Mouse (Mus musculus) liver, embryonic 15.5 days (tissue): ENCODE data around the gene Coa4. TPM values are rescaled to one million over a fixed set of nuclear protein-coding genes. Genes with fewer than 3 reads are reported as not detected.
"Not testable (repeated sequence)": the region's sequence is repeated elsewhere in the genome, so short reads cannot be mapped to it uniquely, and the experiment has no call there.

Experiments used
- ATAC-seq: fragments of 200-750 bp; cut with Nextera tagmentation; 2 replicates; pipeline ENCODE4 v1.8.0; 2017; ENCODE audit warnings: moderate number of reproducible peaks, mild to moderate bottlenecking, moderate library complexity; ENCODE audit not compliant: insufficient read depth
- H3K27ac ChIP-seq: fragments of 300-500 bp; sonication (generic); replicated peaks from 2 replicates; pipeline ENCODE4 v1.5.1; 2015; ENCODE audit warnings: mild to moderate bottlenecking, inconsistent platforms
- H3K27me3 ChIP-seq: fragments of 300-500 bp; sonication (generic); 2 replicates; pipeline ENCODE4 v1.6.1; 2015; ENCODE audit warnings: mild to moderate bottlenecking, inconsistent platforms
- H3K36me3 ChIP-seq: fragments of 300-500 bp; sonication (generic); replicated peaks from 2 replicates; pipeline ENCODE4 v1.6.1; 2015; ENCODE audit warnings: moderate library complexity, mild to moderate bottlenecking, inconsistent platforms
- H3K4me1 ChIP-seq: fragments of 300-500 bp; sonication (generic); replicated peaks from 2 replicates; pipeline ENCODE4 v1.6.1; 2015; ENCODE audit warnings: inconsistent platforms
- H3K4me2 ChIP-seq: fragments of 300-500 bp; sonication (generic); 2 replicates; pipeline ENCODE4 v1.6.1; 2015; ENCODE audit warnings: moderate library complexity, mild to moderate bottlenecking, inconsistent platforms
- H3K4me3 ChIP-seq: fragments of 300-500 bp; sonication (generic); replicated peaks from 2 replicates; pipeline ENCODE4 v1.5.1; 2015; ENCODE audit warnings: mild to moderate bottlenecking, inconsistent platforms
- H3K9ac ChIP-seq: fragments of 300-500 bp; sonication (generic); 2 replicates; pipeline ENCODE4 v1.6.1; 2015; ENCODE audit warnings: moderate library complexity, mild to moderate bottlenecking, inconsistent platforms
- H3K9me3 ChIP-seq: fragments of 300-500 bp; sonication (generic); replicated peaks from 2 replicates; pipeline ENCODE4 v1.6.1; 2016; ENCODE audit warnings: inconsistent platforms
- WGBS: fragments of 180-500 bp; shearing (Covaris S2); methylation state at CpG from one replicate; pipeline ENCODE4 v1.1.7; 2015; ENCODE audit warnings: mixed read lengths; ENCODE audit not compliant: insufficient replicate concordance; 5-methylcytosine and 5-hydroxymethylcytosine counted together
- polyA plus RNA-seq: library from polyadenylated mRNA; unstranded; fragments of >200 nt; fragmentation: Nextera tagmentation; extraction: Ambion mirVana; gene quantifications from 2 replicates; pipeline ENCODE4 v1.2.1, GENCODE M21; 2015

Gene Coa4
- polyA plus RNA-seq, 1 experiment from 2014 or later = 11.5 TPM

DNA sequence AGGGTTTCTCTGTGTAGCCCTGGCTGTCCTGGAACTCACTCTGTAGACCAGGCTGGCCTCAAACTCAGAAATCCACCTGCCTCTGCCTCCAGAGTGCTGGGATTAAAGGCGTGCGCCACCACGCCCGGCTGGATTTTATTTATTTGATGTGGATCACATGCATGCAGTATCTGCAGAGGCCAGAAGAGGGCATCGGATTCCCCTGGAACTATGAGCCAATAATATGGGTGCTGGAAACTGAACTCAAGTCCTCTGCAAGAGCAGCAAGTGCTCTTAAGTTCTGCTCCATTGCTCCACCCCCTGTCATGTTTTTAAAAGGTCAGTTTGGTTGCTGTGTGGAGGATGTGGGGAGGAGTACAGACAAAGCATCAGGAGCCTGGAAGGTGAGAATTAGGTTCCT lies 30.4 kb downstream of the Coa4 start:
- not testable (repeated sequence) for ATAC-seq, H3K9ac ChIP-seq, H3K4me2 ChIP-seq, H3K4me3 ChIP-seq, H3K27me3 ChIP-seq, H3K9me3 ChIP-seq, H3K27ac ChIP-seq
- peaks cover 41% of the 10 kb centered on the region for H3K4me1 ChIP-seq
- WGBS = 73% methylated on average over 5 of the region's 5 CpGs
- peaks cover 19% of the 10 kb centered on the region for H3K36me3 ChIP-seq

DNA sequence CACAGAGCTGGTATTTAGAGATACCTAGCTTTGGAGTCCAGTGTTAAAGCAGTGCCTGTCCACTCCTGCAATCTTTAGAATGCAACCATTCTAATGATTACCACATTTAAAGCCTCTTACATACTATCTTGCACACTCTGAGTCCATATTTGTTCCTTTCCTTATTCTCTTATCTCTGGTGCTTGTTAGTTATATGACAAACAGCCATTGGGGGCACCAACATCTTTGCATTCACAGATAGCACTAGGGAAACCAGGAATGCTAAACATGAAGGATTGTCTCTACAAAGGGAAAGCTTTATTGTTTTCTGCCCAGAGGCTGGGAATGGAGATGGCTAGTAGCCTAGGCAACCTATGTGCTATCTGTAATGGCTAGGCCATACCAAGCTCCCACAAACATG lies 33.0 kb downstream of the Coa4 start:
- peak overlapping the region; percentile 85 for H3K27ac ChIP-seq
- H3K27me3 ChIP-seq = no peaks in the 10 kb centered on the region
- peak; percentile 36; the same call in 1 of the 2 replicates for ATAC-seq
- H3K36me3 ChIP-seq = peaks cover 18% of the 10 kb centered on the region
- no peaks in the 10 kb centered on the region for H3K9me3 ChIP-seq
- H3K4me3 ChIP-seq = no peak overlapping the region
- H3K9ac ChIP-seq = no peak overlapping the region
- peak overlapping the region; percentile 59 for H3K4me2 ChIP-seq
- H3K4me1 ChIP-seq = peaks cover 61% of the 10 kb centered on the region

DNA sequence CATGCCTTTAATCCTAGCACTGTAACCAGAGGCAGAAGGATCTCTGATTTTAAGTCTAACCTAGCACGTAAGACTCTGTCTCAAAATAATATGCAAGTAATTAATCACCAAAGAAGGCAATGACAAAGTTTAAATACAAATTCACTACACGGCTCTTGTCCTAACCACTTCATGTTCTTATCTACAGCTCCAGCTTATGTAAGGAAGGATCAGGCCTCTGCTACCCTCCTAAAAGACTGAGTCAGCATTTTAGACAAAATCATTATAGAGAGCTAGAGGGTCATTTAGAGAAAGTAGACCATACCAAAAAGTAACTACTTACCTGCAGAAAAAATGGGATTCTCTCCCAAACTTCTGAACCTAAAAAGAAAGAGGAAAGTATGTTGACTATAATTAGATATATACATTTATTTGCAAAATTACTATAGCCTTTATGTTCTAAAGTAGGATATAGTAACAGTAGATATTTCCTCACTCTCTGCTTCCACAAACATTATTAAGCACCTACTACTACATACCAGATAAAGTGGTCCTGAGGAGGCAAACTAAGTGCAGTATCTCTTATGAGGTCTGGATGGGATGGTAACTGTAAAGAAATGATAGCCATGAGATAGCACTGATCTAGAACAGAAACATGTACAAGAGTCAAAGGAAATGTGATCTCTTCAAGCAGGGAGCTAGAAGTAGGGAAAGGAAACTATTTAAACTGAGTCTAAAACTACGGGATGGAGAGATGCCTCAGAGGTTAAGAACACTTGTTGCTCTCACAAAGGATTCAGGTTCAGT lies 34.3 kb downstream of the Coa4 start:
- WGBS = 31% methylated on average over 3 of the region's 3 CpGs
- no peaks in the 10 kb centered on the region for H3K27me3 ChIP-seq
- ATAC-seq = peak; percentile 92
- peak overlapping the region; percentile 18; the same call in 1 of the 2 replicates for H3K9ac ChIP-seq
- H3K4me3 ChIP-seq = no peak overlapping the region
- H3K4me2 ChIP-seq = peak overlapping the region; percentile 59
- H3K9me3 ChIP-seq = no peaks in the 10 kb centered on the region
- H3K36me3 ChIP-seq = peaks cover 15% of the 10 kb centered on the region
- peak overlapping the region; percentile 85 for H3K27ac ChIP-seq
- peaks cover 62% of the 10 kb centered on the region for H3K4me1 ChIP-seq

DNA sequence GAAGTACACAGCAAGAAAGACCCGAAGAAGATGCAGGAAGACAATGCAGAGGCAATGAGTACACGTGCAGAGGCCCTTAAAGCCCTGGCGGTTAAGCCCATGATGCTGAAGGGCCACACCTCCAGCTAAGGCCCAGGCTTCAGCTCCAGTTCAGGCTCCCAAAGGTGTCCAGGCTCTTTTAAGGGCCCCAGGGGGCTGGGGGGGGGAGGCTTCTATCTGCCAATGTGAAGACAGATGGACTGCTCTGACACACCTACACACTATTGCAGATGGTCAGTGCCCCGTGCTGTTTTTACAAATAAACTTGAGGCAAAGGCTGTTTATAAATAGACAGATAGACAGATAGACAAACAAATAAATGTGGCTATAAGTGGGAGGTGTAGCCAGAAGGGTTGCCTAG lies 35.2 kb downstream of the Coa4 start:
- 69% methylated on average over 4 of the region's 4 CpGs for WGBS
- Histone ChIP-seq H3K4me2 (0 out of 2 replicates have a peak overlapping the region, but pooled peaks have one; percentile 40), H3K36me3 (peaks cover 12% of the 10 kb centered on the region), H3K27ac (peak overlapping the region; percentile 85), H3K4me1 (peaks cover 59% of the 10 kb centered on the region), H3K9ac (no peak overlapping the region), H3K27me3 (no peaks in the 10 kb centered on the region), H3K9me3 (no peaks in the 10 kb centered on the region), H3K4me3 (no peak overlapping the region)
- no peak for ATAC-seq

DNA sequence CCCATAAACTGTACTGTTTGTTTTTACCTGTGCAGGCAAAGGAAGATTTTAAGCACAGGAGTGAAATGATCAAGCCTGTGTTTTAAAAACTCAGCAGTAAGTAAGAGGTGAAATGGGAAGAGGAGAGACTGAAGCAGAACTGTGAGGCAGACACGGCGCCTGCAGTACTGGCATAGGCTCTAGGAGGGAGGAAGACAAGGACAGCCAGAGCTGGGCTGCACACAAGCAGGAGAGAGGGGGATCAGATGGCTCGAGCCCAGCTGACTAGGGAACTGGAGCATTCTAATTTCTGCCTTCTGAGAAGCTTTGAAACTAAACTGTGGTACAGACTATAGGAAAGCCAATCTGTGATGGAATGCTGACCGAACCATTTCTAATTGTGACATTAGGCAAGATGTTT lies 35.8 kb downstream of the Coa4 start:
- peak overlapping the region; percentile 85 for H3K27ac ChIP-seq
- no peaks in the 10 kb centered on the region for H3K9me3 ChIP-seq
- no peaks in the 10 kb centered on the region for H3K27me3 ChIP-seq
- no peak overlapping the region for H3K4me2 ChIP-seq
- H3K9ac ChIP-seq = 0 out of 2 replicates have a peak overlapping the region, but pooled peaks have one; percentile 15
- no peak for ATAC-seq
- H3K4me1 ChIP-seq = peaks cover 59% of the 10 kb centered on the region
- WGBS = 72% methylated on average over 4 of the region's 4 CpGs
- peaks cover 5% of the 10 kb centered on the region; the same call in 1 of the 2 replicates for H3K36me3 ChIP-seq
- H3K4me3 ChIP-seq = no peak overlapping the region

DNA sequence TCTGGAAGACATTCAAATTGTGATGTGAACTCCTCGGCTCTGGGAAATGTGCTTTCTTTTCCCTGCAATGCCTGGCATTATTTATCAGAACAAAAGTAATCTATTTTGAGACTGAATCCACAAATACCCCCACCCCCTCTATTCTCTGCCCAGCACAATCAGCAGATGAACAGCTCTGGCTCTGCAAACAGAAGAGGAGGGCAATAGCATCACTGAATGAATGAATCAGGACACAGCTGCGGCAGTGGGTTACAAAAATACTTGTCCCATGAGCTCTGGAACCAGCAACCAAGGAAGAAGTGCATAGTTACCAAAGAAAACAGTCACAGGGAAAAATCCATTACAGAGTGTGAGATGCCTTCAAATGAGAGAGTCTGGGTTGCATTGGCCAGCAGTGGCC lies 41.9 kb downstream of the Coa4 start:
- H3K4me3 ChIP-seq = no peak overlapping the region
- H3K36me3 ChIP-seq = 0 out of 2 replicates have a peak, but pooled peaks cover 4% of the 10 kb centered on the region
- WGBS = 74% methylated on average over 2 of the region's 2 CpGs
- H3K27me3 ChIP-seq = no peaks in the 10 kb centered on the region
- H3K9ac ChIP-seq = no peak overlapping the region; the same call in 1 of the 2 replicates
- H3K27ac ChIP-seq = 0 out of 2 replicates have a peak overlapping the region, but pooled peaks have one; percentile 41
- H3K4me1 ChIP-seq = peaks cover 39% of the 10 kb centered on the region
- ATAC-seq = no peak
- no peak overlapping the region for H3K4me2 ChIP-seq
- H3K9me3 ChIP-seq = no peaks in the 10 kb centered on the region

DNA sequence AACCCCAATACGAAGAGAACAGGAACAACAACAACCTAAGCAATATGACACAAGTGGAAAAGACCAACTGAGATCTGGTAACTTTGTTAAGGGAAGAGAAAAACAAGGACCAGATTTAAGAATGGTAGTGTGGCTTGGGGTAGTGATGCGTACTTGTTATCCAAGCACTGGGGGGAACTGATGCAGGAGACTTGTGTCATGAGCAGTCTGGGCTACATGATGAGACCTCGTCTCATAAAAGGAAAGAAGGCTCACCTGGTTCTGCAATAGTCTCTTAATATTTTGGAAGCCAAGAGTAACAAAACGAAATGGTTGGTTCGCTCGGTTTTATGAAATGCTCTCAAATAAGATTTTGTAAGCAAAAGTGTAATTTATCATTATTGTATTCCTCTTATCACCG lies 45.4 kb downstream of the Coa4 start:
- ATAC-seq = no peak
- Histone ChIP-seq H3K9ac (peak overlapping the region; percentile 77), H3K9me3 (no peaks in the 10 kb centered on the region), H3K27me3 (no peaks in the 10 kb centered on the region), H3K4me3 (peak overlapping the region; percentile 75), H3K4me1 (peaks cover 27% of the 10 kb centered on the region), H3K27ac (peak overlapping the region; percentile 20; the same call in 1 of the 2 replicates), H3K36me3 (no peaks in the 10 kb centered on the region), H3K4me2 (peak overlapping the region; percentile 76)
- WGBS = 38% methylated on average over 7 of the region's 7 CpGs

DNA sequence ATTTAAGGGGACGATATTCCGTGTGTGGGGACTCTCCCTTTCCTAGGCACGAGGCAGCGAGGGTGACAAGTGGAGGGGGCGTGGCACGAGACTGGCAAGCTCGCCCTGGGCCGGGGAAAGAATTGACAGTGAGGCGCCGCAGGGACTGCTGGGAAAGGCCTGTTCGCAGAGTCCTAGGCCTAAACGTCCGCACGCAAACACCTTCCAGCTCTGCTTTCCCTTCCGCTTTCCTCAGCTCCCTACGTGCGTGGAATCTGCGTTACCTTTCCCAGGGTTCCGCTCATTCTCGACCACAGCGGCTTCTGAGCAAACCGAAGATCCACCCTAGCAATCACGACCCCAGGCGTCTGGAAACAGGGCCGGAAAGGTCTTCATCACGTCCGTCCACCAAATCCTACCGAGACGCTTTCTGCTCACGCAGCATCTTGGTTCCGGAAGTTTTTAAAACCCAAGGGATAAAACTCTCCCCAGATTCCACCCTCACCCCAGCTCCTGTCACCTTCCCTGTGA lies 45.9 kb downstream of the Coa4 start:
- Histone ChIP-seq H3K27me3 (no peaks in the 10 kb centered on the region), H3K4me1 (peaks cover 27% of the 10 kb centered on the region), H3K9ac (peak overlapping the region; percentile 77), H3K27ac (peak overlapping the region; percentile 83), H3K36me3 (no peaks in the 10 kb centered on the region), H3K4me3 (peak overlapping the region; percentile 75), H3K4me2 (peak overlapping the region; percentile 76), H3K9me3 (no peaks in the 10 kb centered on the region)
- WGBS = under 1% methylated on average over 31 of the region's 31 CpGs
- peak; percentile 95 for ATAC-seq

DNA sequence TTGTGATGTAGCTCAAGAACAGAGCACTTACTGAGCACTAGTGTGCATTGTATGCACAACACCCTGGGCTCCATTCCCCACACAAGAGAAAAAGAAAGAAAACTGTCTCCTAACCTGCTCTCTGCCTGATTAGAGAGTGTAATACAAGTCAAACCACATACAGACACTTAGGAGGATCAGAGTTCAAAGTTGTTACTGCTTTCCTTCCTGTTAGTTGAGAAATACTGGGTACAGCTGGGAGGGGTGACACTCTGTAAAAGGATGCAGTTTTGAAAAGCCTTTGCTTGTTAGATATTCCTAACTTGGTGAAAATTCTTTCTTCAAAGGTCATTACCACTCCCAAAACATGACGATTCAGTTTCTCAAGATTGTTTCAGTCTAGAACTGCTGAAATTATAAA lies 52.9 kb downstream of the Coa4 start:
- peak overlapping the region; percentile 42 for H3K27ac ChIP-seq
- WGBS = 63% methylated on average over 1 of the region's 1 CpGs
- ATAC-seq = no peak
- H3K4me1 ChIP-seq = peaks cover 14% of the 10 kb centered on the region; the same call in 1 of the 2 replicates
- H3K9me3 ChIP-seq = no peaks in the 10 kb centered on the region
- H3K36me3 ChIP-seq = no peaks in the 10 kb centered on the region
- H3K4me2 ChIP-seq = peak overlapping the region; percentile 8; the same call in 1 of the 2 replicates
- H3K27me3 ChIP-seq = no peaks in the 10 kb centered on the region
- H3K9ac ChIP-seq = no peak overlapping the region
- no peak overlapping the region for H3K4me3 ChIP-seq
